Mouse (Mus musculus): Measurements from ENCODE around the gene Khdrbs1.

DNA sequence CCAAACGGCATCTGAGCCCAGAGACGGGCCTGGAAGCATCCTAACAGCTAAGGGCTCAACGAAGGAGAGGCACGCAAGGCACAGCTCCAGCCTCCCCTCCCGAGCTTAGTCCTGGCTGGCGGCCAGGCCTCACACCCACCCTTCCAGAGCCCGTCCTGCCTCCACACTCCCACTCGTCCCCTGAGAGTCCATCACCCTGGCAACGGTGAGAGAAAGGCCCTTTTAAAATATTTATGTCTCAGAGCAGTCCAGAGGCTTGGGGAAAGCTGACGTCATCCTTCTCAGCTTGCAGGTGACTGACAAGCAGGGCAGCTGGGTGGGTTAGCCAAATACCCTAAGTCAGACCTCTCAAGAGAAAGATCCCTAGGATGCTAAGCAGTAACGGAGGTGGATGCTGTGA is 39.6 kb downstream of the Khdrbs1 start:
- no peak for TF ChIP-seq CHD2 (IDR thresholded peaks at IDR 0.05; ENCODE audit: low read depth, low read length)
- no peak for TF ChIP-seq HCFC1 (IDR thresholded peaks at IDR 0.05; ENCODE audit: borderline replicate concordance, insufficient read depth, low read length)
